Mouse (Mus musculus) kidney, adult 2 months (tissue): ENCODE measurements around the gene Borcs5.

ENCODE experiments used
- CTCF ChIP-seq: fragments of 200-500 bp; conservative IDR thresholded peaks from 2 replicates; pipeline ENCODE4 v1.5.1; 2011; ENCODE audit warnings: low read depth, mild to moderate bottlenecking, control low read depth, low read length, moderate library complexity, mixed read lengths; ENCODE audit not compliant: insufficient read depth, insufficient read length
- POLR2A ChIP-seq: fragments of 200-500 bp; IDR thresholded peaks from one replicate; pipeline ENCODE4 v1.6.1; 2011; ENCODE audit warnings: low read depth, low read length, control low read depth

- TF ChIP-seq POLR2A (no peak), CTCF (no peak)
Measured at GRCm38 (mm10) chr6:134643296-134643695, 4.0 kb downstream of the Borcs5 start.
